ENCODE assay signal across 30 mouse cellular contexts in genomic region chr3:115848686-115849480, GRCm38 (mm10). TPM values are rescaled to one million over a fixed set of nuclear protein-coding genes. Genes with fewer than 3 reads are reported as not detected.
DNase-seq lines count a peak whose midpoint lies in the region; ATAC-seq and TF ChIP-seq lines count a peak whose summit lies in the region.
"Had no signal": no experiment of that assay in that cellular context is flagged by ENCODE, and none has a peak within 500 bp of the region (broad histone marks: within the 10 kb centered on the region; RNA-seq: fewer than 3 reads in every experiment).

No protein-coding gene starts in this region.

- no peak overlapping the region for H3ac ChIP-seq in myocyte (ENCODE audit: control insufficient read depth, insufficient read length)

- no peaks in the 10 kb centered on the region for H3K9me3 ChIP-seq in kidney, postnatal 0 days (replicated peaks; ENCODE audit: low read length)
- H3K9me3 ChIP-seq: G1E; heart, embryonic 12.5 days; heart, embryonic 15.5 days had no signal

- H3K4me2 ChIP-seq in kidney, postnatal 0 days (ENCODE audit: low read length), result no peak overlapping the region
- no peak overlapping the region for H3K4me2 ChIP-seq in myocyte (ENCODE audit: low read depth)
- H3K4me2 ChIP-seq: heart, embryonic 12.5 days; heart, embryonic 15.5 days; hindbrain, embryonic 14.5 days had no signal

- TF ChIP-seq POLR2A in myocyte (IDR thresholded peaks at IDR 0.05; ENCODE audit: insufficient read length, low read depth), result no peak

- 74% methylated on average over 11 of the region's 11 CpGs for WGBS in kidney, postnatal 0 days

- no peak overlapping the region for H3K4me3 ChIP-seq in kidney, postnatal 0 days (replicated peaks; ENCODE audit: low read depth, low read length)
- H3K4me3 ChIP-seq in myocyte, result no peak overlapping the region
- H3K4me3 ChIP-seq: heart, embryonic 12.5 days; heart, embryonic 15.5 days had no signal

- ATAC-seq in kidney, postnatal 0 days (replicated peaks; ENCODE audit: low FRiP score, low read depth), result no peak
- peak; percentile 46 for ATAC-seq in granulocyte monocyte progenitor cell, adult 5-6 weeks (replicated peaks; ENCODE audit: poor library complexity, severe bottlenecking)
- ATAC-seq: activated CD4-positive, CD25-positive, alpha-beta regulatory T cell, adult 4 months; forebrain, embryonic 14.5 days; forebrain, postnatal 0 days; hindbrain, postnatal 0 days; inflammation-experienced regulatory T-cells, adult 6 months; intestine, embryonic 16.5 days had no signal

- H3K4me1 ChIP-seq in kidney, postnatal 0 days (replicated peaks; ENCODE audit: insufficient read depth, low read length), result no peaks in the 10 kb centered on the region
- H3K4me1 ChIP-seq: heart, embryonic 12.5 days; heart, embryonic 15.5 days had no signal

- H3K27ac ChIP-seq in kidney, postnatal 0 days, result no peak overlapping the region
- H3K27ac ChIP-seq: heart, embryonic 15.5 days; hindbrain, embryonic 14.5 days; hindbrain, postnatal 0 days had no signal

- H3K36me3 ChIP-seq in kidney, postnatal 0 days (ENCODE audit: insufficient read depth, low read length), result no peaks in the 10 kb centered on the region
- no peaks in the 10 kb centered on the region for H3K36me3 ChIP-seq in myocyte (ENCODE audit: control insufficient read depth, insufficient read depth)
- H3K36me3 ChIP-seq: G1E; heart, embryonic 12.5 days; heart, embryonic 15.5 days had no signal

- TF ChIP-seq CTCF in kidney, postnatal 0 days (IDR thresholded peaks at IDR 0.05; ENCODE audit: low read depth), result no peak

- no peaks in the 10 kb centered on the region for H3K79me2 ChIP-seq in myocyte (ENCODE audit: control insufficient read depth, insufficient read depth)

- no peaks in the 10 kb centered on the region for H3K27me3 ChIP-seq in kidney, postnatal 0 days (ENCODE audit: insufficient read depth, low read length)
- no peaks in the 10 kb centered on the region for H3K27me3 ChIP-seq in myocyte (ENCODE audit: control insufficient read depth, insufficient read depth, insufficient read length)
- H3K27me3 ChIP-seq: CH12.LX; heart, embryonic 12.5 days; heart, embryonic 15.5 days had no signal

- no peak overlapping the region for H3K9ac ChIP-seq in kidney, postnatal 0 days (ENCODE audit: low read depth, low read length)
- H3K9ac ChIP-seq: forebrain, postnatal 0 days; heart, embryonic 12.5 days; heart, embryonic 15.5 days; hindbrain, embryonic 14.5 days had no signal

- peak; percentile 42 for DNase-seq in kidney, postnatal 0 days (ENCODE audit: low spot score)
- DNase-seq in kidney, adult 9 months, result no peak
- peak; percentile 90 for DNase-seq in NIH3T3 (ENCODE audit: low read depth)
- no peak for DNase-seq in urinary bladder, postnatal 10 days (ENCODE audit: low spot score)
- no peak for DNase-seq in urinary bladder, postnatal 4 days (ENCODE audit: low spot score in 2 of 2)
- DNase-seq in adrenal gland, adult 18-20 months (ENCODE audit: low spot score in 2 of 2), result no peak
- DNase-seq: adrenal gland, adult 2 months; adrenal gland, postnatal 25 days; cerebellum, adult 18-20 months; cerebellum, adult 9-10 months; cerebellum, postnatal 14 days; forebrain, postnatal 0 days; gastrocnemius, postnatal 10 days; gastrocnemius, postnatal 36 days; heart, adult 18-20 months; heart, postnatal 10 days; heart, postnatal 4 days; kidney, adult 18-20 months had no signal

TF ChIP-seq in myocyte, 11 proteins besides CTCF, POLR2A, EP300 and RAD21:
- no peak for TF ChIP-seq REST (IDR thresholded peaks at IDR 0.05; ENCODE audit: insufficient read depth, insufficient read length)
- 0 out of 2 replicates have a peak, but pooled peaks have one; percentile 17 for TF ChIP-seq CEBPB (IDR thresholded peaks at IDR 0.05; ENCODE audit: insufficient read depth, poor library complexity, severe bottlenecking)

RNA-seq across cellular contexts. Expression of gene Dph5, which starts 38.8 kb away (rescaled TPM):
- polyA plus RNA-seq in kidney, postnatal 0 days (2015; fragmentation: Nextera tagmentation; extraction: Ambion mirVana), result 21.3 and 21.9 TPM in 2 replicates
- total RNA-seq in granulocyte monocyte progenitor cell, adult 5-6 weeks (2014; fragmentation: Nextera tagmentation), result 30.6 and 36.2 TPM in 2 replicates
- total RNA-seq in granulocyte monocyte progenitor cell, adult 5-6 weeks (2017), result 50.4 and 58.8 TPM in 2 replicates
- 8.8 TPM for polyA plus RNA-seq in myocyte (2012; fragmentation: generic; extraction: Trizol)
- 10 to 100 TPM; 16.1 to 17.0 TPM for total RNA-seq in adrenal gland, adult 18-20 months (2021)

Comparison
In these comparisons a context has a peak if more than half of its experiments do, and no peak if none do; other contexts are left out.
1. DNase-seq: peak in kidney, postnatal 0 days (single experiment) and NIH3T3 (single experiment); none in kidney, adult 9 months (single experiment), urinary bladder, postnatal 10 days (single experiment), urinary bladder, postnatal 4 days (0 of 2) and adrenal gland, adult 18-20 months (0 of 2).